Mouse (Mus musculus) megakaryocyte, adult 5-6 weeks (primary cell): Measurements from ENCODE around the gene St6gal1. TPM values are rescaled to one million over a fixed set of nuclear protein-coding genes. Genes with fewer than 3 reads are reported as not detected.
A peak's percentile ranks its signal among the peaks of the same experiment; 100 is the strongest.

Experiments used
- ATAC-seq: 2 replicates; pipeline ENCODE4 v1.8.0; 2016; ENCODE audit warnings: mild to moderate bottlenecking, inconsistent platforms; ENCODE audit not compliant: poor library complexity, severe bottlenecking
- total RNA-seq, 2 experiments: library from RNA; stranded (forward) in 1 of 2; stranded (reverse) in 1 of 2; fragments of 153-499, 151-499 nt in 1 of 2; fragments of 221-1000, 200-1000 nt in 1 of 2; gene quantifications; 2 replicates each; pipeline versions ENCODE4 v1.2.3 to v1.2.4; 2015 to 2017

The St6gal1 gene
- total RNA-seq, 2 experiments from 2014 or later = 2.3 to 2.4 TPM

GRCm38 (mm10) chr16:23249762-23250161 is 25.2 kb downstream of the St6gal1 start:
- ATAC-seq = no peak

GRCm38 (mm10) chr16:23250556-23251444 is 26.3 kb downstream of the St6gal1 start:
- no peak for ATAC-seq

GRCm38 (mm10) chr16:23251445-23251773 is 26.9 kb downstream of the St6gal1 start:
- no peak for ATAC-seq

GRCm38 (mm10) chr16:23253620-23254019 is 29.1 kb downstream of the St6gal1 start:
- no peak for ATAC-seq

GRCm38 (mm10) chr16:23254062-23254461 is 29.5 kb downstream of the St6gal1 start:
- no peak for ATAC-seq

- ATAC-seq = no peak
Observed at GRCm38 (mm10) chr16:23256638-23257037, 32.1 kb downstream of the St6gal1 start.

- no peak for ATAC-seq
Observed at GRCm38 (mm10) chr16:23258429-23258822, 33.9 kb downstream of the St6gal1 start.

- ATAC-seq = no peak
Observed at GRCm38 (mm10) chr16:23258823-23259457, 34.4 kb downstream of the St6gal1 start.

GRCm38 (mm10) chr16:23259580-23259979 is 35.0 kb downstream of the St6gal1 start:
- no peak for ATAC-seq

- ATAC-seq = no peak
Observed at GRCm38 (mm10) chr16:23262131-23262768, 37.7 kb downstream of the St6gal1 start.

- no peak for ATAC-seq
Observed at GRCm38 (mm10) chr16:23262846-23263245, 38.3 kb downstream of the St6gal1 start.

GRCm38 (mm10) chr16:23264999-23265398 is 40.5 kb downstream of the St6gal1 start:
- ATAC-seq = no peak

- no peak for ATAC-seq
Observed at GRCm38 (mm10) chr16:23265481-23265880, 40.9 kb downstream of the St6gal1 start.

- no peak for ATAC-seq
Observed at GRCm38 (mm10) chr16:23266293-23266692, 41.8 kb downstream of the St6gal1 start.

- ATAC-seq = no peak
Observed at GRCm38 (mm10) chr16:23266896-23267295, 42.4 kb downstream of the St6gal1 start.

GRCm38 (mm10) chr16:23268231-23268630 is 43.7 kb downstream of the St6gal1 start:
- no peak for ATAC-seq

- ATAC-seq = peak; percentile 55
Observed at GRCm38 (mm10) chr16:23269056-23269983, 44.8 kb downstream of the St6gal1 start.

GRCm38 (mm10) chr16:23269984-23270912 is 45.7 kb downstream of the St6gal1 start:
- ATAC-seq = no peak

- no peak for ATAC-seq
Observed at GRCm38 (mm10) chr16:23270913-23271253, 46.3 kb downstream of the St6gal1 start.
